Mouse (Mus musculus) spleen, adult 2 months (tissue): ENCODE results near the gene Upf1.

Experiments
- CTCF ChIP-seq: fragments of 200-500 bp; IDR thresholded peaks from 2 replicates; pipeline ENCODE4 v1.5.1; 2011; ENCODE audit warnings: mild to moderate bottlenecking, inconsistent platforms; ENCODE audit not compliant: insufficient read depth, insufficient read length, insufficient replicate concordance; ENCODE audit errors: extremely low read depth
- POLR2A ChIP-seq: fragments of 200-500 bp; IDR thresholded peaks from 2 replicates; pipeline ENCODE4 v1.6.1; 2011; ENCODE audit warnings: low read depth, low read length, inconsistent platforms

GRCm38 (mm10) chr8:70285304-70285703 lies 67.8 kb downstream of the Upf1 start:
- no peak for TF ChIP-seq CTCF
- no peak for TF ChIP-seq POLR2A
